Mouse (Mus musculus) CH12.LX (cell line): ENCODE measurements around the gene Ccdc158. TPM values are rescaled to one million over a fixed set of nuclear protein-coding genes. Genes with fewer than 3 reads are reported as not detected.

ENCODE experiments used
- DNase-seq: peaks from one replicate; pipeline ENCODE4 v3.0.0-alpha.2; 2013; ENCODE audit errors: extremely low read depth
- H3K27ac ChIP-seq: 2 replicates; pipeline ENCODE4 v1.5.1; 2012; ENCODE audit warnings: low read depth, mild to moderate bottlenecking, control low read depth, moderate library complexity; ENCODE audit not compliant: insufficient read depth
- H3K27me3 ChIP-seq: replicated peaks from 2 replicates; pipeline ENCODE3; 2012; ENCODE audit warnings: inconsistent platforms
- H3K36me3 ChIP-seq, 2 experiments: replicated peaks in 1 of 2; 2 replicates each; pipeline versions ENCODE3 to v1.6.1; 2012; ENCODE audit warnings: inconsistent platforms in 1 of 2, low read length in 1 of 2, mild to moderate bottlenecking in 1 of 2, mixed read lengths in 1 of 2, moderate library complexity in 1 of 2; ENCODE audit not compliant: control insufficient read depth in 1 of 2, insufficient read depth in 1 of 2
- H3K4me1 ChIP-seq, 2 experiments: 2 replicates each; pipeline ENCODE4 v1.6.1; 2012; ENCODE audit warnings: inconsistent platforms in 1 of 2, moderate library complexity in 1 of 2; ENCODE audit not compliant: insufficient read depth in 2 of 2, control insufficient read depth in 1 of 2
- H3K4me2 ChIP-seq: 2 replicates; pipeline ENCODE4 v1.6.1; 2012; ENCODE audit warnings: low read depth, mild to moderate bottlenecking, control low read depth; ENCODE audit not compliant: poor library complexity, insufficient read depth, severe bottlenecking
- H3K4me3 ChIP-seq, 3 experiments: fragments of 150-350 bp in 1 of 3; sonication (generic) in 1 of 3; replicated peaks in 1 of 3; 2 replicates each; pipeline versions ENCODE3 to v1.5.1; 2011 to 2012; ENCODE audit warnings: low read depth in 2 of 3, low read length in 2 of 3, mild to moderate bottlenecking in 2 of 3, moderate library complexity in 2 of 3, control low read depth in 1 of 3, improper control_type of control experiment in 1 of 3, inconsistent platforms in 1 of 3, mixed read lengths in 1 of 3; ENCODE audit not compliant: poor library complexity in 1 of 3
- H3K79me2 ChIP-seq: replicated peaks from 2 replicates; pipeline ENCODE4 v1.6.1; 2012; ENCODE audit warnings: mild to moderate bottlenecking, moderate library complexity; ENCODE audit not compliant: control insufficient read depth, poor library complexity, insufficient read depth, severe bottlenecking; ENCODE audit errors: extremely low read depth
- H3K9ac ChIP-seq: 2 replicates; pipeline ENCODE4 v1.6.1; 2012; ENCODE audit warnings: low read depth, mild to moderate bottlenecking, control low read depth, moderate library complexity; ENCODE audit not compliant: insufficient read depth
- H3K9me3 ChIP-seq: replicated peaks from 2 replicates; pipeline ENCODE3; 2012; ENCODE audit warnings: low read length, inconsistent platforms, mixed read lengths
- BHLHE40 ChIP-seq: IDR thresholded peaks from 2 replicates; pipeline ENCODE4 v1.6.1; 2011; ENCODE audit warnings: mild to moderate bottlenecking, low read depth, low read length, improper control_type of control experiment
- ELF1 ChIP-seq: IDR thresholded peaks from 2 replicates; pipeline ENCODE4 v1.6.1; 2014; ENCODE audit warnings: low read depth, mild to moderate bottlenecking, inconsistent platforms, low read length, improper control_type of control experiment
- EP300 ChIP-seq: IDR thresholded peaks from 2 replicates; pipeline ENCODE4 v1.6.1; 2011; ENCODE audit warnings: low read length, improper control_type of control experiment
- ETS1 ChIP-seq: conservative IDR thresholded peaks from 2 replicates; pipeline ENCODE4 v1.6.1; 2012; ENCODE audit warnings: low read depth, mild to moderate bottlenecking, inconsistent platforms, low read length, improper control_type of control experiment, moderate library complexity
- HCFC1 ChIP-seq: IDR thresholded peaks from 2 replicates; pipeline ENCODE4 v1.6.1; 2012; ENCODE audit warnings: low read depth, mild to moderate bottlenecking, inconsistent platforms, low read length, improper control_type of control experiment
- IRF4 ChIP-seq: IDR thresholded peaks from 2 replicates; pipeline ENCODE4 v1.6.1; 2014; ENCODE audit warnings: low read depth, mild to moderate bottlenecking, inconsistent platforms, low read length, improper control_type of control experiment
- JUN ChIP-seq: IDR thresholded peaks from 2 replicates; pipeline ENCODE4 v1.6.1; 2011; ENCODE audit warnings: low read depth, mild to moderate bottlenecking, low read length, improper control_type of control experiment, moderate library complexity; ENCODE audit not compliant: insufficient read depth
- JUND ChIP-seq: conservative IDR thresholded peaks from 2 replicates; pipeline ENCODE4 v1.6.1; 2011; ENCODE audit warnings: low read depth, low read length, improper control_type of control experiment
- KAT2A ChIP-seq: IDR thresholded peaks from 2 replicates; pipeline ENCODE4 v1.6.1; 2012; ENCODE audit warnings: low read length, improper control_type of control experiment, inconsistent platforms; ENCODE audit not compliant: insufficient replicate concordance
- MAX ChIP-seq: IDR thresholded peaks from 2 replicates; pipeline ENCODE4 v1.6.1; 2011; ENCODE audit warnings: low read length, improper control_type of control experiment
- MAZ ChIP-seq: IDR thresholded peaks from 2 replicates; pipeline ENCODE4 v1.6.1; 2012; ENCODE audit warnings: low read depth, mild to moderate bottlenecking, inconsistent platforms, low read length, improper control_type of control experiment, moderate library complexity
- MEF2A ChIP-seq: IDR thresholded peaks from 2 replicates; pipeline ENCODE4 v1.6.1; 2014; ENCODE audit warnings: low read depth, mild to moderate bottlenecking, inconsistent platforms, low read length, improper control_type of control experiment, borderline replicate concordance
- MXI1 ChIP-seq: IDR thresholded peaks from 2 replicates; pipeline ENCODE4 v1.6.1; 2011; ENCODE audit warnings: mild to moderate bottlenecking, low read depth, low read length, improper control_type of control experiment
- MYC ChIP-seq: IDR thresholded peaks from 2 replicates; pipeline ENCODE4 v1.6.1; 2011; ENCODE audit warnings: low read depth, mild to moderate bottlenecking, improper control_type of control experiment, low read length
- NRF1 ChIP-seq: IDR thresholded peaks from 2 replicates; pipeline ENCODE4 v1.6.1; 2014; ENCODE audit warnings: low read depth, mild to moderate bottlenecking, inconsistent platforms, low read length, improper control_type of control experiment, moderate library complexity
- POLR2A ChIP-seq: IDR thresholded peaks from 2 replicates; pipeline ENCODE4 v1.6.1; 2011; ENCODE audit warnings: low read depth, mild to moderate bottlenecking, improper control_type of control experiment, low read length
- POLR2AphosphoS2 ChIP-seq: IDR thresholded peaks from 2 replicates; pipeline ENCODE4 v1.6.1; 2011; ENCODE audit warnings: low read depth, low read length, improper control_type of control experiment
- RCOR1 ChIP-seq: conservative IDR thresholded peaks from 2 replicates; pipeline ENCODE4 v1.6.1; 2012; ENCODE audit warnings: low read depth, mild to moderate bottlenecking, inconsistent platforms, low read length, improper control_type of control experiment
- SIN3A ChIP-seq: IDR thresholded peaks from 2 replicates; pipeline ENCODE4 v1.6.1; 2012; ENCODE audit warnings: low read length, improper control_type of control experiment, inconsistent platforms
- TBP ChIP-seq: conservative IDR thresholded peaks from 2 replicates; pipeline ENCODE4 v1.6.1; 2011; ENCODE audit warnings: low read depth, low read length, improper control_type of control experiment
- TCF12 ChIP-seq: IDR thresholded peaks from 2 replicates; pipeline ENCODE4 v1.6.1; 2014; ENCODE audit warnings: low read depth, mild to moderate bottlenecking, inconsistent platforms, low read length, improper control_type of control experiment
- ZMIZ1 ChIP-seq: IDR thresholded peaks from 2 replicates; pipeline ENCODE4 v1.6.1; 2012; ENCODE audit warnings: low read depth, mild to moderate bottlenecking, inconsistent platforms, low read length, improper control_type of control experiment
- dilution Hi-C: fragments of 300-500 bp; cut with MboI; formaldehyde crosslinking; loops from 2 replicates; pipeline ENCODE4 v1.14.3; 2020; ENCODE audit warnings: low sequenced_read_pairs; ENCODE audit not compliant: extremely low pct_unique_long_range_greater_than_20kb, extremely low pct_ligation_motif_present
- in situ Hi-C: fragments of 300-500 bp; cut with MboI; formaldehyde crosslinking; loops from 3 replicates; pipeline ENCODE4 v1.14.3; 2019; ENCODE audit warnings: low sequenced_read_pairs, low pct_ligation_motif_present, low pct_unique_long_range_greater_than_20kb, mixed read lengths
- polyA plus RNA-seq: library from polyadenylated mRNA; unstranded; fragments of >175 nt; gene quantifications from 2 replicates; pipeline ENCODE4 v1.2.1, GENCODE M21; 2012; ENCODE audit warnings: low read depth; ENCODE audit not compliant: insufficient read length
- total RNA-seq, 2 experiments: library from RNA; depleted of rRNA; stranded (reverse); fragments of 300-350 nt in 1 of 2; fragments of >200 nt in 1 of 2; gene quantifications; 2 replicates each; pipeline ENCODE4 v1.2.3; 2012 to 2014

Ccdc158 gene
- total and polyA plus RNA-seq, 3 experiments = not detected

- no peak for DNase-seq
- in situ Hi-C loops (no loop called here), dilution Hi-C loops (no loop called here)
- no peaks in the 10 kb centered on the region for H3K27me3 ChIP-seq
- peaks cover 8 to 20% of the 10 kb centered on the region in 2 experiments for H3K4me1 ChIP-seq
- no peaks in the 10 kb centered on the region for H3K9me3 ChIP-seq
- peak overlapping the region; percentile 41; the same call in 1 of the 2 replicates for H3K4me2 ChIP-seq
- H3K79me2 ChIP-seq = no peaks in the 10 kb centered on the region
- no peaks in the 10 kb centered on the region for H3K36me3 ChIP-seq
- H3K4me3 ChIP-seq = no peak overlapping the region
- H3K9ac ChIP-seq = no peak overlapping the region
- TF ChIP-seq SIN3A (no peak), HCFC1 (no peak), MYC (no peak), JUND (no peak), IRF4 (no peak), JUN (no peak), NRF1 (no peak), BHLHE40 (no peak), MXI1 (no peak)
- H3K27ac ChIP-seq = no peak overlapping the region
Observed at GRCm38 (mm10) chr5:92688569-92688968, 13.5 kb upstream of the Ccdc158 start.

GRCm38 (mm10) chr5:92688124-92688523 is 13.1 kb upstream of the Ccdc158 start:
- no peaks in the 10 kb centered on the region for H3K27me3 ChIP-seq
- no peak overlapping the region for H3K4me3 ChIP-seq
- H3K9ac ChIP-seq = no peak overlapping the region
- H3K4me1 ChIP-seq = peaks cover 8 to 20% of the 10 kb centered on the region in 2 experiments
- no peak overlapping the region for H3K27ac ChIP-seq
- H3K79me2 ChIP-seq = no peaks in the 10 kb centered on the region
- in situ Hi-C loops (no loop called here), dilution Hi-C loops (no loop called here)
- no peaks in the 10 kb centered on the region for H3K9me3 ChIP-seq
- no peaks in the 10 kb centered on the region for H3K36me3 ChIP-seq
- DNase-seq = peak; percentile 70
- H3K4me2 ChIP-seq = peak overlapping the region; percentile 41; the same call in 1 of the 2 replicates
- TF ChIP-seq MAX (no peak), MEF2A (peak; percentile 49; the same call in 1 of the 2 replicates), POLR2A (no peak), MYC (peak; percentile 51; the same call in 1 of the 2 replicates), MAZ (no peak), BHLHE40 (0 out of 2 replicates have a peak, but pooled peaks have one; percentile 41), IRF4 (peak; percentile 96), ETS1 (peak; percentile 58; the same call in 1 of the 2 replicates), JUND (peak; percentile 86), ZMIZ1 (no peak), HCFC1 (no peak), RCOR1 (no peak), EP300 (peak; percentile 99), TCF12 (0 out of 2 replicates have a peak, but pooled peaks have one; percentile 50), KAT2A (no peak), POLR2AphosphoS2 (no peak), ELF1 (no peak), TBP (peak; percentile 74), JUN (peak; percentile 93), NRF1 (no peak)
